Mouse (Mus musculus) CH12.LX (cell line): ENCODE measurements around the gene Bmp10. TPM values are rescaled to one million over a fixed set of nuclear protein-coding genes. Genes with fewer than 3 reads are reported as not detected.

Source experiments
- DNase-seq: peaks from one replicate; pipeline ENCODE4 v3.0.0-alpha.2; 2013; ENCODE audit errors: extremely low read depth
- H3K27ac ChIP-seq: 2 replicates; pipeline ENCODE4 v1.5.1; 2012; ENCODE audit warnings: low read depth, mild to moderate bottlenecking, control low read depth, moderate library complexity; ENCODE audit not compliant: insufficient read depth
- H3K27me3 ChIP-seq: replicated peaks from 2 replicates; pipeline ENCODE3; 2012; ENCODE audit warnings: inconsistent platforms
- H3K36me3 ChIP-seq, 2 experiments: replicated peaks in 1 of 2; 2 replicates each; pipeline versions ENCODE3 to v1.6.1; 2012; ENCODE audit warnings: inconsistent platforms in 1 of 2, low read length in 1 of 2, mild to moderate bottlenecking in 1 of 2, mixed read lengths in 1 of 2, moderate library complexity in 1 of 2; ENCODE audit not compliant: control insufficient read depth in 1 of 2, insufficient read depth in 1 of 2
- H3K4me1 ChIP-seq, 2 experiments: 2 replicates each; pipeline ENCODE4 v1.6.1; 2012; ENCODE audit warnings: inconsistent platforms in 1 of 2, moderate library complexity in 1 of 2; ENCODE audit not compliant: insufficient read depth in 2 of 2, control insufficient read depth in 1 of 2
- H3K4me2 ChIP-seq: 2 replicates; pipeline ENCODE4 v1.6.1; 2012; ENCODE audit warnings: low read depth, mild to moderate bottlenecking, control low read depth; ENCODE audit not compliant: poor library complexity, insufficient read depth, severe bottlenecking
- H3K4me3 ChIP-seq, 3 experiments: fragments of 150-350 bp in 1 of 3; sonication (generic) in 1 of 3; replicated peaks in 1 of 3; 2 replicates each; pipeline versions ENCODE3 to v1.5.1; 2011 to 2012; ENCODE audit warnings: low read depth in 2 of 3, low read length in 2 of 3, mild to moderate bottlenecking in 2 of 3, moderate library complexity in 2 of 3, control low read depth in 1 of 3, improper control_type of control experiment in 1 of 3, inconsistent platforms in 1 of 3, mixed read lengths in 1 of 3; ENCODE audit not compliant: poor library complexity in 1 of 3
- H3K79me2 ChIP-seq: replicated peaks from 2 replicates; pipeline ENCODE4 v1.6.1; 2012; ENCODE audit warnings: mild to moderate bottlenecking, moderate library complexity; ENCODE audit not compliant: control insufficient read depth, poor library complexity, insufficient read depth, severe bottlenecking; ENCODE audit errors: extremely low read depth
- H3K9ac ChIP-seq: 2 replicates; pipeline ENCODE4 v1.6.1; 2012; ENCODE audit warnings: low read depth, mild to moderate bottlenecking, control low read depth, moderate library complexity; ENCODE audit not compliant: insufficient read depth
- H3K9me3 ChIP-seq: replicated peaks from 2 replicates; pipeline ENCODE3; 2012; ENCODE audit warnings: low read length, inconsistent platforms, mixed read lengths
- BHLHE40 ChIP-seq: IDR thresholded peaks from 2 replicates; pipeline ENCODE4 v1.6.1; 2011; ENCODE audit warnings: mild to moderate bottlenecking, low read depth, low read length, improper control_type of control experiment
- CTCF ChIP-seq, 2 experiments: IDR thresholded peaks in 1 of 2; conservative IDR thresholded peaks in 1 of 2; 2 replicates each; pipeline ENCODE4 v1.5.1; 2011 to 2012; ENCODE audit warnings: low read depth in 2 of 2, low read length in 2 of 2, improper control_type of control experiment in 1 of 2, inconsistent platforms in 1 of 2, mild to moderate bottlenecking in 1 of 2, moderate library complexity in 1 of 2
- EP300 ChIP-seq: IDR thresholded peaks from 2 replicates; pipeline ENCODE4 v1.6.1; 2011; ENCODE audit warnings: low read length, improper control_type of control experiment
- ETS1 ChIP-seq: conservative IDR thresholded peaks from 2 replicates; pipeline ENCODE4 v1.6.1; 2012; ENCODE audit warnings: low read depth, mild to moderate bottlenecking, inconsistent platforms, low read length, improper control_type of control experiment, moderate library complexity
- GABPA ChIP-seq: IDR thresholded peaks from 2 replicates; pipeline ENCODE4 v1.6.1; 2012; ENCODE audit warnings: low read depth, low read length, improper control_type of control experiment, inconsistent platforms; ENCODE audit not compliant: insufficient replicate concordance
- IRF4 ChIP-seq: IDR thresholded peaks from 2 replicates; pipeline ENCODE4 v1.6.1; 2014; ENCODE audit warnings: low read depth, mild to moderate bottlenecking, inconsistent platforms, low read length, improper control_type of control experiment
- JUND ChIP-seq: conservative IDR thresholded peaks from 2 replicates; pipeline ENCODE4 v1.6.1; 2011; ENCODE audit warnings: low read depth, low read length, improper control_type of control experiment
- MAFK ChIP-seq: IDR thresholded peaks from 2 replicates; pipeline ENCODE4 v1.6.1; 2011; ENCODE audit warnings: low read length, improper control_type of control experiment; ENCODE audit not compliant: insufficient replicate concordance
- MEF2A ChIP-seq: IDR thresholded peaks from 2 replicates; pipeline ENCODE4 v1.6.1; 2014; ENCODE audit warnings: low read depth, mild to moderate bottlenecking, inconsistent platforms, low read length, improper control_type of control experiment, borderline replicate concordance
- MXI1 ChIP-seq: IDR thresholded peaks from 2 replicates; pipeline ENCODE4 v1.6.1; 2011; ENCODE audit warnings: mild to moderate bottlenecking, low read depth, low read length, improper control_type of control experiment
- PAX5 ChIP-seq: IDR thresholded peaks from 2 replicates; pipeline ENCODE4 v1.6.1; 2012; ENCODE audit warnings: low read length, inconsistent platforms, mixed read lengths
- POLR2A ChIP-seq: IDR thresholded peaks from 2 replicates; pipeline ENCODE4 v1.6.1; 2011; ENCODE audit warnings: low read depth, mild to moderate bottlenecking, improper control_type of control experiment, low read length
- POLR2AphosphoS2 ChIP-seq: IDR thresholded peaks from 2 replicates; pipeline ENCODE4 v1.6.1; 2011; ENCODE audit warnings: low read depth, low read length, improper control_type of control experiment
- RAD21 ChIP-seq: IDR thresholded peaks from 2 replicates; pipeline ENCODE4 v1.6.1; 2011; ENCODE audit warnings: low read depth, mild to moderate bottlenecking, low read length, improper control_type of control experiment, moderate library complexity
- RCOR1 ChIP-seq: conservative IDR thresholded peaks from 2 replicates; pipeline ENCODE4 v1.6.1; 2012; ENCODE audit warnings: low read depth, mild to moderate bottlenecking, inconsistent platforms, low read length, improper control_type of control experiment
- TCF12 ChIP-seq: IDR thresholded peaks from 2 replicates; pipeline ENCODE4 v1.6.1; 2014; ENCODE audit warnings: low read depth, mild to moderate bottlenecking, inconsistent platforms, low read length, improper control_type of control experiment
- USF1 ChIP-seq: IDR thresholded peaks from 2 replicates; pipeline ENCODE4 v1.6.1; 2014; ENCODE audit warnings: low read depth, mild to moderate bottlenecking, inconsistent platforms, low read length, improper control_type of control experiment
- dilution Hi-C: fragments of 300-500 bp; cut with MboI; formaldehyde crosslinking; loops from 2 replicates; pipeline ENCODE4 v1.14.3; 2020; ENCODE audit warnings: low sequenced_read_pairs; ENCODE audit not compliant: extremely low pct_unique_long_range_greater_than_20kb, extremely low pct_ligation_motif_present
- in situ Hi-C: fragments of 300-500 bp; cut with MboI; formaldehyde crosslinking; loops from 3 replicates; pipeline ENCODE4 v1.14.3; 2019; ENCODE audit warnings: low sequenced_read_pairs, low pct_ligation_motif_present, low pct_unique_long_range_greater_than_20kb, mixed read lengths
- polyA plus RNA-seq: library from polyadenylated mRNA; unstranded; fragments of >175 nt; gene quantifications from 2 replicates; pipeline ENCODE4 v1.2.1, GENCODE M21; 2012; ENCODE audit warnings: low read depth; ENCODE audit not compliant: insufficient read length
- total RNA-seq, 2 experiments: library from RNA; depleted of rRNA; stranded (reverse); fragments of 300-350 nt in 1 of 2; fragments of >200 nt in 1 of 2; gene quantifications; 2 replicates each; pipeline ENCODE4 v1.2.3; 2012 to 2014

Gene Bmp10
- total and polyA plus RNA-seq, 3 experiments, result not detected

- Histone ChIP-seq H3K79me2 (no peaks in the 10 kb centered on the region), H3K27ac (no peak overlapping the region), H3K9me3 (no peaks in the 10 kb centered on the region), H3K9ac (no peak overlapping the region), H3K4me1 (peaks cover 18 to 53% of the 10 kb centered on the region in 2 experiments), H3K4me2 (no peak overlapping the region), H3K36me3 (peaks cover 45 to 83% of the 10 kb centered on the region in 2 experiments), H3K4me3 (no peak overlapping the region), H3K27me3 (no peaks in the 10 kb centered on the region)
- in situ Hi-C loops, result no loop called here
- peak; percentile 52 for TF ChIP-seq BHLHE40
- no peak for TF ChIP-seq RCOR1
- no peak for TF ChIP-seq PAX5
- TF ChIP-seq RAD21, result no peak
- peak; percentile 67 for TF ChIP-seq ETS1
- TF ChIP-seq IRF4, result 0 out of 2 replicates have a peak, but pooled peaks have one; percentile 23
- no peak for TF ChIP-seq USF1
- TF ChIP-seq MEF2A, result no peak
- TF ChIP-seq MAFK, result 0 out of 2 replicates have a peak, but pooled peaks have one; percentile 8
- TF ChIP-seq EP300, result 0 out of 2 replicates have a peak, but pooled peaks have one; percentile 15
- dilution Hi-C loops, result no loop called here
- DNase-seq, result peak; percentile 66
Observed at GRCm38 (mm10) chr6:87475223-87475622, 46.4 kb downstream of the Bmp10 start.

GRCm38 (mm10) chr6:87478847-87479246, 50.1 kb downstream of the Bmp10 start:
- H3K4me1 ChIP-seq, result peaks cover 17 to 59% of the 10 kb centered on the region in 2 experiments
- dilution Hi-C loops, result no loop called here
- H3K27me3 ChIP-seq, result no peaks in the 10 kb centered on the region
- peaks cover 23 to 87% of the 10 kb centered on the region in 2 experiments for H3K36me3 ChIP-seq
- in situ Hi-C loops, result no loop called here
- H3K9ac ChIP-seq, result no peak overlapping the region
- H3K4me3 ChIP-seq, result no peak overlapping the region
- H3K9me3 ChIP-seq, result peaks cover 15% of the 10 kb centered on the region
- H3K27ac ChIP-seq, result no peak overlapping the region
- no peak overlapping the region for H3K4me2 ChIP-seq
- TF ChIP-seq IRF4 (no peak), MXI1 (no peak), POLR2A (no peak)
- TF ChIP-seq, all 38 proteins: peak for 0
- no peaks in the 10 kb centered on the region for H3K79me2 ChIP-seq
- no peak for DNase-seq

- peaks cover 23 to 86% of the 10 kb centered on the region in 2 experiments for H3K36me3 ChIP-seq
Observed at GRCm38 (mm10) chr6:87479291-87479999, 50.7 kb downstream of the Bmp10 start.

More at GRCm38 (mm10) chr6:87479291-87479999, 50.7 kb downstream of the Bmp10 start:
- H3K79me2 ChIP-seq, result no peaks in the 10 kb centered on the region
- H3K4me2 ChIP-seq, result no peak overlapping the region
- no peak overlapping the region for H3K4me3 ChIP-seq
- no peak overlapping the region for H3K9ac ChIP-seq
- no peak for TF ChIP-seq CTCF (conservative IDR thresholded peaks at IDR 0.05 in 1 of 2, IDR thresholded peaks at IDR 0.05 in 1 of 2; ENCODE audit: low read depth in 2 of 2, low read length in 2 of 2)
- TF ChIP-seq POLR2AphosphoS2, result no peak
- no peak for TF ChIP-seq TCF12
- no peak for TF ChIP-seq GABPA
- TF ChIP-seq BHLHE40, result no peak
- TF ChIP-seq RCOR1, result no peak
- no peak for TF ChIP-seq IRF4
- no peak for TF ChIP-seq JUND
- H3K9me3 ChIP-seq, result peaks cover 15% of the 10 kb centered on the region
- in situ Hi-C loops (no loop called here), dilution Hi-C loops (no loop called here)
- peak; percentile 40 for DNase-seq
- H3K27me3 ChIP-seq, result no peaks in the 10 kb centered on the region
- H3K27ac ChIP-seq, result no peak overlapping the region
- peaks cover 16 to 53% of the 10 kb centered on the region in 2 experiments for H3K4me1 ChIP-seq
